Mouse (Mus musculus): Measurements from ENCODE around the gene Stau1.

Stau1 gene

DNA sequence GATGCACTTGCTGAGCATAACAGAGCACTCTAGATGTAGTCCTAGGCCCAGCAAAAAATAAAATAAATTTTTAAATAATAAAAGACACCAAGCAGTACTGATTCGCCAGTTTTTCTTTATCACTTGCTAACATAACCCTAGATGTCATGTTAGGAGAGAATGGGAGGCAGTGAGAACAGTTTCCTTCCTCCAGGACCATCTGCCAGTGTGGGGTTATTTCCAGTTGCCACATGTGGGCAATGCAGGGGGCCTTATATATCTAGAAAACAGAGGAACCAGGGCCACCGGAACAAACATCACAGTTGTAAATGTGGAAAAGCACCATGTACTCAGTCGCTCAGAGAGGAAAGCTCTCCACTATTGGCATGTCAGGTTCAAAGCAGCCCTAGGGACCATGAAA is 18.6 kb downstream of the Stau1 start:
- no peak for TF ChIP-seq POU5F1 (IDR thresholded peaks at IDR 0.05; ENCODE audit: borderline replicate concordance, low read length)
- no peak for TF ChIP-seq NANOG (IDR thresholded peaks at IDR 0.05; ENCODE audit: borderline replicate concordance, low read length)
- TF ChIP-seq CTCF (conservative IDR thresholded peaks at IDR 0.05; ENCODE audit: low read length), result no peak
- no peaks in the 10 kb centered on the region for H3K9me3 ChIP-seq (ENCODE audit: low read length)
- peaks cover 27% of the 10 kb centered on the region for H3K4me1 ChIP-seq (replicated peaks; ENCODE audit: low read depth, low read length)
- H3K27me3 ChIP-seq (ENCODE audit: insufficient read depth, low read length), result no peaks in the 10 kb centered on the region
- H3K4me3 ChIP-seq (replicated peaks; ENCODE audit: low read length), result no peak overlapping the region
- no peaks in the 10 kb centered on the region for H3K36me3 ChIP-seq (ENCODE audit: insufficient read depth, low read length)

DNA sequence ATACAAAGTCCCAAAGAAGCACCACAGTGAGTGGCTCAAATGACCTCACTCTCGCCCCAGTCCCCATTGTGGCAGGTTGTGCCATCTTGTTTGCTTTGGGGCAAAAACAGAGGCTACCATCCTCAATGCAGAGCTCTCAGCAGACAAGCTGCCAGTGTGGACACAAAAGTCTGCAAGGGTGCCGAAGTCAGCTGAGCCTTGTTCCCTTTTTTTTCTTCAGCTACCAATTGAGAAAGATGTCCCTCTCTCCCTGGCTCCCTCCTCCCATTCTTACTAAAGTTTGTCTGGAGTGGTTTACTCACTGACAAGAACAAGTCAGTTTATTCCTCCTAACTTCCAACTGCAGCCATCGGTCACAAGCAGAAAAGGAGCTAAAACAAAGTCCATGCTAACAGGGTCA is 19.7 kb downstream of the Stau1 start:
- no peak overlapping the region for H3K4me3 ChIP-seq (replicated peaks; ENCODE audit: low read length)
- H3K9me3 ChIP-seq (ENCODE audit: low read length), result no peaks in the 10 kb centered on the region
- H3K36me3 ChIP-seq (ENCODE audit: insufficient read depth, low read length), result no peaks in the 10 kb centered on the region
- peaks cover 38% of the 10 kb centered on the region for H3K4me1 ChIP-seq (replicated peaks; ENCODE audit: low read depth, low read length)
- H3K27me3 ChIP-seq (ENCODE audit: insufficient read depth, low read length), result no peaks in the 10 kb centered on the region
- TF ChIP-seq NANOG (IDR thresholded peaks at IDR 0.05; ENCODE audit: borderline replicate concordance, low read length), result no peak

GRCm38 (mm10) chr2:166974177-166974872 is 21.8 kb downstream of the Stau1 start:
- H3K9me3 ChIP-seq (ENCODE audit: low read length), result no peaks in the 10 kb centered on the region
- peaks cover 48% of the 10 kb centered on the region for H3K4me1 ChIP-seq (replicated peaks; ENCODE audit: low read depth, low read length)
- no peak overlapping the region for H3K4me3 ChIP-seq (replicated peaks; ENCODE audit: low read length)
- no peaks in the 10 kb centered on the region for H3K27me3 ChIP-seq (ENCODE audit: insufficient read depth, low read length)
- no peaks in the 10 kb centered on the region for H3K36me3 ChIP-seq (ENCODE audit: insufficient read depth, low read length)
- no peak for TF ChIP-seq NANOG (IDR thresholded peaks at IDR 0.05; ENCODE audit: borderline replicate concordance, low read length)
- TF ChIP-seq POU5F1 (IDR thresholded peaks at IDR 0.05; ENCODE audit: borderline replicate concordance, low read length), result no peak
- TF ChIP-seq CTCF (conservative IDR thresholded peaks at IDR 0.05; ENCODE audit: low read length), result no peak

DNA sequence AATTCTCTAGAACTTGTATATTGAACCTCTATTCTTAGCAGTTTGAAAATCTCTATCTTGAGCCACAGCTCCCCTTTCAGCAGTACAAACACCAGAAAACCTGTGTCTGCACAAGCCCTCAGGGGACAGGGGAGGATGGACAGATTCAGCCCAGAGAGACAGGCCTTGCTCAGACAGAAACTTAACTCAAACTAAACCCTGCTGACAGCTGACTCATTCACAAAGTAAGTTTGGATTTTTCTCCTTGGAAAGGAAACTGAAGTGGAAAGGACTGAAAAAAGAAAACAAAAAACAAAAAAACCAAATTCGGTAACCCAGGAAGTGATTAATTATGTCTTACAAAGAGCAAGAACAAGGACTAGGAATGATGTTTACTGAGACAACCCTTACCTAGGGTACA is 22.9 kb downstream of the Stau1 start:
- TF ChIP-seq CTCF (conservative IDR thresholded peaks at IDR 0.05; ENCODE audit: low read length) (no peak), NANOG (IDR thresholded peaks at IDR 0.05; ENCODE audit: borderline replicate concordance, low read length) (no peak), POU5F1 (IDR thresholded peaks at IDR 0.05; ENCODE audit: borderline replicate concordance, low read length) (no peak)
- H3K4me1 ChIP-seq (replicated peaks; ENCODE audit: low read depth, low read length), result peaks cover 55% of the 10 kb centered on the region
- no peak overlapping the region for H3K4me3 ChIP-seq (replicated peaks; ENCODE audit: low read length)
- no peaks in the 10 kb centered on the region for H3K9me3 ChIP-seq (ENCODE audit: low read length)
- H3K36me3 ChIP-seq (ENCODE audit: insufficient read depth, low read length), result no peaks in the 10 kb centered on the region
- no peaks in the 10 kb centered on the region for H3K27me3 ChIP-seq (ENCODE audit: insufficient read depth, low read length)

DNA sequence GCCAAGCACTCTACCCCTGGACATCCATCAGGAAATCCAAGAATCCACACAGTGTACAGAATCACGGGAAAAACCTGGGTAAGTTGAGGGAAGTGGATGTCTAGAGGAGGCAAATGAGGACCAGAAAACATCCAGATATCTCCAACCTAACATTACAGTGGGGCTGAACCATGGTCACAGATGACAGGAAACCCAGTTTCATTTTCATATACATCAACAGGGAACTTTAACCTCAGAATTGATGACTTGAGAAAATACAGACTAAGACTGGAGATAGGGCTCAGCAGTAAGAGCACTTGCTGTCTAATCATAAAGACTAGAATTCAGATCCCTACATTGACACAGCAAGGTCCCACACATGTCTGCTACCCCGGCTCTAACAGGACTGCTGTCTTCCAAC is 31.3 kb downstream of the Stau1 start:
- Histone ChIP-seq H3K4me3 (replicated peaks; ENCODE audit: low read length) (no peak overlapping the region), H3K27me3 (ENCODE audit: insufficient read depth, low read length) (no peaks in the 10 kb centered on the region), H3K4me1 (replicated peaks; ENCODE audit: low read depth, low read length) (peaks cover 21% of the 10 kb centered on the region), H3K36me3 (ENCODE audit: insufficient read depth, low read length) (peaks cover 16% of the 10 kb centered on the region), H3K9me3 (ENCODE audit: low read length) (no peaks in the 10 kb centered on the region)
- no peak for TF ChIP-seq CTCF (conservative IDR thresholded peaks at IDR 0.05; ENCODE audit: low read length)

GRCm38 (mm10) chr2:166963257-166963656 is 32.8 kb downstream of the Stau1 start:
- H3K27me3 ChIP-seq (ENCODE audit: insufficient read depth, low read length), result no peaks in the 10 kb centered on the region
- peaks cover 27% of the 10 kb centered on the region for H3K36me3 ChIP-seq (ENCODE audit: insufficient read depth, low read length)
- TF ChIP-seq POU5F1 (IDR thresholded peaks at IDR 0.05; ENCODE audit: borderline replicate concordance, low read length) (no peak), CTCF (conservative IDR thresholded peaks at IDR 0.05; ENCODE audit: low read length) (no peak), NANOG (IDR thresholded peaks at IDR 0.05; ENCODE audit: borderline replicate concordance, low read length) (no peak)
- H3K4me1 ChIP-seq (replicated peaks; ENCODE audit: low read depth, low read length), result peaks cover 12% of the 10 kb centered on the region
- no peak overlapping the region for H3K4me3 ChIP-seq (replicated peaks; ENCODE audit: low read length)
- H3K9me3 ChIP-seq (ENCODE audit: low read length), result no peaks in the 10 kb centered on the region

DNA sequence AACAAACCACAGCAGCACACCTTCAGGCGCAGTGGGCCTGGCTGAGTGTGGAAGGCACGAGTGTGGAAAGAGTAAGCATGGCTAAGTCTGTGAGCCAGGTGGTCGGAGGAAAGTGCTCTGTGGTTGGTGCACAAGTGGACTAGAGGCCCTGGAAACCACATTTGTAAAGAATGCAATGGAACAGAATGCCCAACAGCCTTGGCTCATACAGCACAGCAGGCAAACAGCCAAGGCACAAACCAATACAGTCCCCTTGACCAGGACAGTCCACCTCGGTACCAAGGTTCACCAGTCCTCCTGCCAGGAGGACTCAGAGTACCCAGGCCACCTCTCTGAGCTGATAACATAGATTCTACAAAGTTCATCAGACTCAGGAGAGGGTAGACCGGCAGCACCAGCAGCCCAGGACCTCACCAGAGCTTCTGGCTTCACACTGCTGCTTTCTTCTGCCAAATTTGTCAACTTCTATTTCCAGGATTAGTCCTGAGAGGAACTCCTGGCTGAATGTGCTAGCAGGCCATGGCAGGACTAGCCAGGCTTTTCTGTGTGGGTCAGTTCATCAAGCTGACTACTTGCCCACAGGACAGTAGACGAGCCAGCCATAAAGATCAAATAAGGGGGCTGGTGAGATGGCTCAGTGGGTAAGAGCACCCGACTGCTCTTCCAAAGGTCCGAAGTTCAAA is 35.3 kb downstream of the Stau1 start:
- peaks cover 23% of the 10 kb centered on the region for H3K4me1 ChIP-seq (replicated peaks; ENCODE audit: low read depth, low read length)

GRCm38 (mm10) chr2:166956805-166957204 is 39.3 kb downstream of the Stau1 start:
- no peaks in the 10 kb centered on the region for H3K9me3 ChIP-seq (ENCODE audit: low read length)
- peak; percentile 64 for TF ChIP-seq CTCF (conservative IDR thresholded peaks at IDR 0.05; ENCODE audit: low read length)
- TF ChIP-seq POU5F1 (IDR thresholded peaks at IDR 0.05; ENCODE audit: borderline replicate concordance, low read length), result no peak
- no peaks in the 10 kb centered on the region for H3K27me3 ChIP-seq (ENCODE audit: insufficient read depth, low read length)
- no peak overlapping the region for H3K4me3 ChIP-seq (replicated peaks; ENCODE audit: low read length)
- peaks cover 25% of the 10 kb centered on the region for H3K4me1 ChIP-seq (replicated peaks; ENCODE audit: low read depth, low read length)
- peaks cover 70% of the 10 kb centered on the region for H3K36me3 ChIP-seq (ENCODE audit: insufficient read depth, low read length)

More for the DNA sequence above, 35.3 kb downstream of the Stau1 start:
- H3K9me3 ChIP-seq (ENCODE audit: low read length), result no peaks in the 10 kb centered on the region
- H3K36me3 ChIP-seq (ENCODE audit: insufficient read depth, low read length), result peaks cover 36% of the 10 kb centered on the region
- no peak for TF ChIP-seq NANOG (IDR thresholded peaks at IDR 0.05; ENCODE audit: borderline replicate concordance, low read length)
- no peak for TF ChIP-seq CTCF (conservative IDR thresholded peaks at IDR 0.05; ENCODE audit: low read length)
- TF ChIP-seq POU5F1 (IDR thresholded peaks at IDR 0.05; ENCODE audit: borderline replicate concordance, low read length), result no peak
- H3K27me3 ChIP-seq (ENCODE audit: insufficient read depth, low read length), result no peaks in the 10 kb centered on the region
- H3K4me3 ChIP-seq (replicated peaks; ENCODE audit: low read length), result no peak overlapping the region

DNA sequence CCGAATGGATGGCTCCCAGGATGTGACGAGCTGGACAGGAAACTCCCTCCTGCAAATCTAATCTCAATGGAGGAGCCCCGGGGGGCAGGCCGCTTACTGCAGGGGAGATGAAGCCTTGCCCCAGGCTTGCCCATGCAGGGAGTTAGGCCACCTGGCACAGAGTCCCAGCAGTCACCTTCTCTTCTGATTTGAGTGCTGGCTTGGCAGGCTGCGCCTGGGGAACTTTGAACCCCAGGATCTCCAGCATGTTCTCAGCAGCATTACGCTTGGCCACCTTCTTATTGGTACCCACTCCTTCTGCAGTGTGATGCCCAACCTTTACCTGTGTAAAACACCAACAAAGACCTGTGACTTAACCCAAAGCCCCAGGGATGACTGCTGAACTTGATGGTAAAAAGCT is 43.9 kb downstream of the Stau1 start:
- TF ChIP-seq POU5F1 (IDR thresholded peaks at IDR 0.05; ENCODE audit: borderline replicate concordance, low read length), result no peak
- no peak overlapping the region for H3K4me3 ChIP-seq (replicated peaks; ENCODE audit: low read length)
- H3K27me3 ChIP-seq (ENCODE audit: insufficient read depth, low read length), result no peaks in the 10 kb centered on the region
- H3K4me1 ChIP-seq (replicated peaks; ENCODE audit: low read depth, low read length), result peaks cover 37% of the 10 kb centered on the region
- H3K36me3 ChIP-seq (ENCODE audit: insufficient read depth, low read length), result peaks cover 86% of the 10 kb centered on the region
- no peaks in the 10 kb centered on the region for H3K9me3 ChIP-seq (ENCODE audit: low read length)

Measured in E14TG2a.4 (cell line).